Mouse (Mus musculus) lung, postnatal 0 days (tissue): ENCODE measurements at regions not wholly inside any gene's neighbourhood (a gene's known extent, or its start where the extent isn't known, plus 50 kb on each side); places are given as distances from the start of the nearest gene placed in this dataset.

Experiments used
- CTCF ChIP-seq: IDR thresholded peaks from 2 replicates; pipeline ENCODE4 v1.5.1; 2016; ENCODE audit warnings: antibody characterized with exemption, mild to moderate bottlenecking
- EP300 ChIP-seq: IDR thresholded peaks from 2 replicates; pipeline ENCODE4 v1.6.1; 2016; ENCODE audit warnings: antibody characterized with exemption, mild to moderate bottlenecking, control low read depth

- TF ChIP-seq CTCF (no peak), EP300 (no peak)
Observed at GRCm38 (mm10) chr8:10856996-10857720, 151.1 kb downstream of the Irs2 start.
